Mouse (Mus musculus) left cerebral cortex, postnatal 25 days (tissue): ENCODE measurements around the gene Synpo2l. TPM values are rescaled to one million over a fixed set of nuclear protein-coding genes. Genes with fewer than 3 reads are reported as not detected.
"Not testable (repeated sequence)": the region's sequence is repeated elsewhere in the genome, so short reads cannot be mapped to it uniquely, and the experiment has no call there.

ENCODE experiments used
- DNase-seq, 2 experiments: peaks; one replicate each; pipeline ENCODE4 v3.0.0; 2022; ENCODE audit warnings: low spot score in 2 of 2, mixed read lengths in 1 of 2
- intact Hi-C: fragments of 180-260 bp; cut with DNase I; formaldehyde crosslinking; loops from one replicate; pipeline ENCODE4 v1.15.1; 2025
- total RNA-seq, 2 experiments: library from RNA; stranded (reverse); gene quantifications; 2 replicates each; pipeline ENCODE4 v1.2.3; 2021

Gene Synpo2l
- total RNA-seq, 2 experiments from 2014 or later, result 0.23 to 0.28 TPM

DNA sequence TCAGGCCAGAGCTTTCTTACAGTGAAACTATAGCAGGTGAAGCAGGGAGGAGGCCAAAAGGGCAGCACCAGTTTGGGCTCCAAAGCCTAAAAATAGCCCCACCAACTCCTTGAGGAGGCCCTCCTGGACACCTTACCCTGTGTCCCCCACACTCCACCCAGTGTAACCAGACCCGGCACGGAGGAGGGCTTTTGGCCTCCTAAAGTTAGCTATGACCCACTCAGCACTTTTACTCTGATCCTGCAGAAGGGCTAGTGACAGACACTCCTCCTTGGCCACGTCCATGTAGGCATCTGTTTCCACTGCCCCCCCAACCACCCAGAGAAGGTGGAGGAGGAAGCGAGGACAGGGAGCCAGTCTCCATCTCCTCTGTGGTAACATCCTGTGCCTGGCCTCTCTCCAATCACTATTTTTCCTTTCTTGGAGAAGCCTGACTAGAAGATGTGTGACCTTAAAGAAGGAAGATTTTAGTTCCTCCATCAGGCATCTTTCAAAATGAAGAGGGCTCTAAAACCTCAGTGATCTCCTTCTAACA, 16.4 kb downstream of the Synpo2l start:
- intact Hi-C loops, result no loop called here
- DNase-seq, result peak in 1 of 2 experiments; percentile 23

DNA sequence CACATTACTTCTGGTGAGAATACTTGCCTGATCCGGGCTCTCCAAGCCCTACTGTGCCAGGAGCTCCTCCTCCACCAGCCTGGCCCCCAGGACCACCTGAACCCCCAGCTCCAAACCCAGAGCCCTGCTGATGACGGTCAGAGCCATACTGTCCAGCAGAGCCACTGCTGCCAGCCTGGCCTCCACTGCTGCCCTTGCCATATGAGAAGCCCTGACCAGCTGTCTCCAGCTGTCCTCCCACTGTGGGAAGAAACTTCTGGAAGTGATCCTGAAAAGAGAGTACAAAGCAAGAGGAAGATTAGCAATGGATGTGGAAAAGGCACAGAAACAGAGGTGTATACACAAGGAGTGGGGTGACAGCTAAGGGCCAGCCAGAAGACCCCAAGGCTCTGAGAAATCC, 17.2 kb downstream of the Synpo2l start:
- intact Hi-C loops, result no loop called here
- no peak for DNase-seq

DNA sequence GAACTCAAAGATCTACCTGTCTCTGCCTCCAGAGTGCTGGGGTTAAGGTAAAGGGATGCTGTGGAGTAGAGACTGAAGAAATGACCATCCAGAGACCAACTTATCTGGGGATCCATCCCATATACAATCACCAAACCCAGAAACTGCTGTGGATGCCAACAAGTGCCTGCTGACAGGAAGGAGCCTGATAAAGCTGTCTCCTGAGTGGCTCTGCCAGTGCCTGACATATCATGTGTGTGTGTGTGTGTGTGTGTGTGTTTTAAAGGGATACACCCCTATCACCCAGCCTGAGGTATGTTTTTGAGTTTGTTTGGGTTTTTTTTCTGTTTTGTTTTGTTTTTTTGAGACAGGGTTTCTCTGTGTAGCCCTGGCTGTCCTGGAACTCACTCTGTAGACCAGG, 21.8 kb downstream of the Synpo2l start:
- no peak for DNase-seq
- intact Hi-C loops, result no loop called here

DNA sequence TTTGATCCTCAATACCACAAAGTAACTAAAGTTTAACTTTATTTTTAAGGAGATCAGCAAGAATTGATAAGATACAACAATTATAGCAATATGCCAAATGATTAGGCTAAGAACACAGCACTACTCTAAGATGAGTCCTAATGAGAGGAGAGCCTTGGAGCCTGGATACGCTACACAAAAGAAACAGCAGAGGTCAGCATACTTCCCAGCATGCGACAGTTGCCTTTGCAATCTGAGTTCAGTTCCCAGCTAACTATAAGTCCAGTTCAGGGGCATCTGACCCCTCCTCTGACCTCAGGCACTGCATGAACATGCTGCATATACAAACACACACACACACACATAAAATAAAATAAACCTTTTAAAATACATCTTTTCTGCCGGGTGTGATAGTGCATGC, 22.6 kb downstream of the Synpo2l start:
- no peak for DNase-seq
- intact Hi-C loops, result no loop called here

DNA sequence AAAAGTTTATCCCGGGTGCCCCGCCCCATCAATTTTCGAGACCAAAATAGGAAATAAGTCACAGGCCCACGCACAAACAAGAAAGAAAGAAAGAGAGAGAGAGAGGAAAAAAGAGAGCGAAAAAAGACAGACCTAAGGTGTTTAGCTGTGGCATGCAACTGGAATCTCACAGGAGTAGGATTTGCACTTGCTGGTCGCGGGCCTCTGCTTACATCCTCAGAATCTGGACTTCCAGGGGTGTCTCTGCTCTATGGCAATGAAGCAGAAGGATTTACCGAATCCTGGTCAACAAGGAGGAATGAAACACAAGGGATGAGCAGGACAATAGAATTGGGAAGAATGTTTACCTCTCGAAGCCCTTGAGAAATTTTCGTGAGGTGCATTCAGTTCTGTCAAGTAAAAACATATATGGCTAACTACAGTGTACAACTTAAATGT, 26.7 kb downstream of the Synpo2l start:
- DNase-seq, result no peak
- intact Hi-C loops, result loop anchor here (1.0 kb wide), 1 partner anchor 33 kb away; the partner anchor contains the start of gene Sec24c

- intact Hi-C loops, result loop anchor here (1.0 kb wide), 1 partner anchor 33 kb away; the partner anchor contains the start of gene Sec24c
- DNase-seq, result peak; percentile 97 to 99
Observed at GRCm38 (mm10) chr14:20640644-20641437, 27.3 kb downstream of the Synpo2l start, which contains the start of gene Usp54. Gene Usp54 (minus strand): TSS chr14:20641063.

GRCm38 (mm10) chr14:20639918-20640619, 28.1 kb downstream of the Synpo2l start:
- peak; percentile 10 to 35 for DNase-seq
- intact Hi-C loops, result no loop called here

- intact Hi-C loops, result no loop called here
- DNase-seq, result no peak
Observed at GRCm38 (mm10) chr14:20638702-20639101, 29.5 kb downstream of the Synpo2l start.

DNA sequence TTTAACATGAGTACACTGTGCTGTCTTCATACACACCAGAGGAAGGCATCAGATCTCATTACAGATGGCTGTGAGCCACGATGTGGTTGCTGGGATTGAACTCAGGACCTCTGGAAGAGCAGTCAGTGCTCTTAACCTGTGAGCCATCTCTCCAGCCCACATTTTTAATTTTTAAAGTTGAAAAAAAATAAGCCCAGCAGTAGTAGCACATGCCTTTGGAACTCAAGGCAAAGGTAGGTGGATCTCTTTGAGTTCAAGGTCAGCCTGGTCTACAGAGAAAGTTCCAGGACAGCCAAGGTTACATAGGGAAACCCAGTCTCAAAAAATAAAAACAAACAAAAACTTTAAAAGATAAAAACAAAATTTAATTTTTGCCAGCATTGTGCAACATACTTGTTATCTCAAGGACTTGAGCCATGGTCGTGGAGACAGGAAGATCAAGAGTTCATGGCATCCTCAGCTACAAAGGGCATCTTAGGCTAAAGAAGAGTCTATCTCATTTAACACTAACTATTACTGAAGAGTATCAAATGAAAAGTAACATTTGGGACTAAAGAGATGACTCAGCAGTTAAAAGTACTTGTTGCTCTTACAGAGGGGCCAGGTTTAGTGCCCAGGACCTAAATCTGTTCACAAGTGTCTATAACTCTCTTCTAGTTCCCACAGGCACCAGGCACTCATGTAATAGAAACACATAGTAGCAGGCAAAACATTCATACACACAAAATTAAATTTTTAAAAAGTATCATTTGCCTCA, 30.2 kb downstream of the Synpo2l start:
- DNase-seq, result no peak
- intact Hi-C loops, result no loop called here

GRCm38 (mm10) chr14:20636968-20637367, 31.2 kb downstream of the Synpo2l start:
- DNase-seq, intact Hi-C loops: not testable (repeated sequence)

GRCm38 (mm10) chr14:20635546-20635945, 32.6 kb downstream of the Synpo2l start:
- intact Hi-C loops, result no loop called here
- no peak for DNase-seq

- DNase-seq, result no peak
- intact Hi-C loops, result no loop called here
Observed at GRCm38 (mm10) chr14:20631253-20631652, 36.9 kb downstream of the Synpo2l start.

DNA sequence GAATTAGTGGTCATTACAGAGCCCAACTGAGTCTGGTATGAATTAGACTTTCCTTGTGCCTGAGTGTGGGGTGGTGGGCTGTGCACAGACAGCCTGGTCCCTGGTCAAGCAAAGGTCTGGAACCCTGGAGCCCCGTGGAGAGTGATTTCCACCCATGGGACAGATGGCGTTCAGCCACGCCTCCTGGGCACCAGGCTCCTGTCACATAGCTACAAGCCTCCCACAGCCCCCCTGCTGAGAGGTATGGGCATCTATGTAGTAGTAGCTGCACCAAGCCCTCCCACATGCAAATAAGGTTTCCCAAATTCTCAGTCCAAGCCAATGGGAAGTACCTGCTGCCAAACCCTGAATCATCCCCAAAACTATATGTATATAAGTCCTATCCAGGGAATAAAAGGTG, 41.2 kb downstream of the Synpo2l start:
- intact Hi-C loops, result no loop called here
- no peak for DNase-seq

GRCm38 (mm10) chr14:20626447-20626846, 41.7 kb downstream of the Synpo2l start:
- intact Hi-C loops, result no loop called here
- DNase-seq, result no peak

DNA sequence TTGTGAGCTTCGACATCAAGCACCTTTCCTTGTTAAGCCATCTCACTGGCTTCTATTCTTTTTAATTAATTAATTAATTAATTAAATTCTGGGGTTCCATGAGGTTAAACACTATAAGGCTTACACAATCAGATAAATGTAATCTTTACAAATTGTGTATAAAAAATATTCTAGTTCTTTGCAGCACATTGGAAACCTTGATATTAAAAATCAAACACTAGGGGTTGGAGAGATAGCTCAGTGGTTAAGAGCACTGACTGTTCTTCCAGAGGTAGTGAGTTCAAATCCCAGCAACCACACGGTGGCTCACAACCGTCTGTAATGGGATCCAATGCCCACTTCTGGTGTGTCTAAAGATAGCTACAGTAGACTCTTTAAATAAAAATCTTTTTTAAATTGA, 45.2 kb downstream of the Synpo2l start:
- no peak for DNase-seq
- intact Hi-C loops, result no loop called here

DNA sequence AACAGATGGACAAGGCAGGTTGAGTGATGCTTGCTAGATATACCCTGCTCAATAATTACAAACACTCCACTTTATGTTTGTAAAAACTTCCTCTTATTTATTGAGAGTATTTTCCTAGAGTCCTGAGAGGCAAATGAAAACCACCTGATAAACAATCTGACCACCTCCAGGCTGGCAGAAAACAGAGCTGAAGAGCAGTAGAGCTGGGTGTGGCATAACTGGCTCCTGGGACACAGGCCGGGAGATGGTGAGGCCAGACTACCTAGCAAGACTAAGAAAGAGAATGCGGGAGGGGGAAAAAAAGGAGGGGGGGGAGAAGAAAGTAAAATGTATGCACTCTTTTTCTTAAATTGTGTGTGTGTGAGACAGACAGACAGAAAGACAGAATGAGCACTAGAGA, 45.7 kb downstream of the Synpo2l start:
- no peak for DNase-seq
- intact Hi-C loops, result no loop called here

- DNase-seq, result no peak
- intact Hi-C loops, result no loop called here
Observed at GRCm38 (mm10) chr14:20621903-20622302, 46.3 kb downstream of the Synpo2l start.

DNA sequence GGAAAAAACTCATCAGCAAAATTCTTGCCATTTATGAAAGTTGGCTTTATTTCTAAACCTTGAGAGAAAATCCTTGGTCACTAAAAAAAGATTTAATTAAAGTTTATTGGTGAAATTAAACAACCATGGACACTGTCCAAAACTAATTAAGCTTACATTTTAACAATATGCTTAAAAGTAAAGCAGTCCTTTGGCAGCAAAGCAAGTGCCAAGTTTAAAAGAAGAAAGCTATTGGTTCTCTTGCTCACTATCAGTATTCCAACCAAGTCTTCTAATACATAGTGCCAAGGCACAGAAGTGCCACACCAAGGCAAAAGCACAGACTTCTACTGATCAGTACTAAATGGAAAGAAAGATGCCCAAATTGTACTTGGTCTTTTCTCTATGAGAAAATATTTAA, 49.0 kb downstream of the Synpo2l start:
- peak in 1 of 2 experiments; percentile 43 for DNase-seq
- intact Hi-C loops, result no loop called here

DNA sequence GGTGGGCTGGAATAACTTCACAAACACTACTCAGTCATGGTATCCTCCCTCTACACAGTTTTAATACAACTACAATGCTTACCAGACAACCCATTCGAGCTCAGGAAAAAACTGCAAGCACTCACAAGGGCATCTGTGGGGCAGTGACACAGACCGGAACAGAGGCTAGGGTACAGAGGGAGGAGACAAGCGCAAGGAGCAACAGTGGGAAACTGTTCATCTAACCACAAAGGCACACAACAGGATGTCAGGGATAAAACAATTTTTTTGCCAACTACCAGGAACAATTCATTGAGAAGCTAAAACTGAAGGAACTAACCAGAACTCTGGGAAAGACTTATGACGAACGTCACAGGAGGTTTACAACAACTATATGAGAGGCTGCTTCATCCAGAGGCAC, 49.9 kb downstream of the Synpo2l start:
- DNase-seq, result peak in 1 of 2 experiments; percentile 22
- intact Hi-C loops, result no loop called here

GRCm38 (mm10) chr14:20616421-20616820, 51.7 kb downstream of the Synpo2l start:
- intact Hi-C loops, result no loop called here
- DNase-seq, result peak in 1 of 2 experiments; percentile 27
